Mouse (Mus musculus) cerebral cortex, adult 2 months (tissue): Measurements from ENCODE around the gene Nol4l.

Experiments
- WGBS: fragments of 180-500 bp; shearing (Covaris S2); methylation state at CpG from one replicate; pipeline ENCODE4 v1.1.7; 2018; 5-methylcytosine and 5-hydroxymethylcytosine counted together

Gene Nol4l

DNA sequence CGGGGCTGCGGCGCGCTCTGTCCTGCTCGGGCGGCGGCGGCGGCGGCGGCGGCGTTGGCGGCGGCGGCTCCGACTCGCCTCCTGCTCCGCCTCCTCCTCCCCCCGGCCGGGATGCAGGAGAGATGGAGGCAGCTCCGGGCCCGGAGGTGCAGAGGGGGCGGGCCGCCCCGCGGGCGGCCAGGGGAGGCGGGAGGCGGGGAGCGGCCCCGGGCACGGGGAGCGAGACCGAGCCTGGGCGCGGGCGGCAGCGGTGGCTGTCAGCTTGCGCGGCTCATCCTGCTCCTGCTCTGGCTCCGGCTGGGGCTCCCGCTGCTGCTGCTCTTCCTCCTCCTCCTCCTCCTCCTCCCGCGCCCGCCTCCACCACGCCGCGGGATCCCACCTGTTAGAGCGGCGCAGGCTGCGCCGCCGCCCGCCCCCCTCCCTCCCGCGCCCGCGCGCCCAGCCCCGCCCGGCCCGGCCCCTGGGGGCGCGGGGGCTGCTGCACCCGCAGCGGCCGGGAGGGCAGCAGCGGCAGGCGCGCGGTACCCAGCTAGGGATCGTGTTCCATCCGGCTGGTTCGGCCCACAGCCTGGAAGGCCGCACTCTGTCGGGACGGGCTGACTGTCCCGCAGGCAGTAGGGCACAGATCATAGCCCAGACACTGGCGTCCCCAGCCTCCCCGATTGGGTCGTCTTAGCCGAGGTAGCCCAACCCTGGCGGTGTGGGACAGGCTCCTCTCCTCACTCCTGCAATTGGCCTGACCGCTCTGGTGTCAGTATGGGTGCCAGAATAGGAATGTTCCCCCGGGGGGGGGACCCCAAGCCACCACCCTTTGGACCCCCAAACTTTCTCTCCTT lies at the start of gene Nol4l:
Gene Nol4l, minus strand, starts transcription at position 41 of the 836 bp plus-strand sequence.
- WGBS: 4% methylated on average over 32 of the region's 86 CpGs

GRCm38 (mm10) chr2:153577122-153577521 lies 47.4 kb upstream of the Nol4l start:
- 67% methylated on average over 4 of the region's 4 CpGs for WGBS

- 82% methylated on average over 3 of the region's 3 CpGs for WGBS
Measured at GRCm38 (mm10) chr2:153576150-153576549, 46.4 kb upstream of the Nol4l start.

GRCm38 (mm10) chr2:153575554-153575953 lies 45.8 kb upstream of the Nol4l start:
- WGBS: 81% methylated on average over 6 of the region's 6 CpGs

DNA sequence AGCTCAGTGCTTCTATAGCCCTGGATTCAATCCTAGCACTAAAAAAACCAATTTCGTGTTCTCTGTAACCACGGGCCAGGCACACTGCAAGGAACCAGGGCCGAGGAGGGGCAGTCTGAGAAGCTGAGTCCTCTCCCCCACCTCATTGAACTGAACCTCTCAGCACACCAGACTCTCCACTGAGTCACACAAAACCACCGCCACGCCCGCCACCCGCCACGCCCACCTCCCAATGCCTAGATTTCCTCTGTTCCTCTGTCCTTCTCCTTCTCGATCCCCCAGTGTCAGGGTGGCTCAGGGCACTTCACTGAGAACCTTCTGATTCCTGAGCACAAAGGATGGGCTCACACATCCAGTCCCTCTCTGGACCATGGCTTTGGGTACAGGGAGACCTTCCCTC lies 43.3 kb upstream of the Nol4l start:
- WGBS: 94% methylated on average over 9 of the region's 9 CpGs

- WGBS: 94% methylated on average over 6 of the region's 6 CpGs
Measured at GRCm38 (mm10) chr2:153568541-153568940, 38.8 kb upstream of the Nol4l start.

- 87% methylated on average over 4 of the region's 4 CpGs for WGBS
Measured at GRCm38 (mm10) chr2:153568013-153568412, 38.2 kb upstream of the Nol4l start.

DNA sequence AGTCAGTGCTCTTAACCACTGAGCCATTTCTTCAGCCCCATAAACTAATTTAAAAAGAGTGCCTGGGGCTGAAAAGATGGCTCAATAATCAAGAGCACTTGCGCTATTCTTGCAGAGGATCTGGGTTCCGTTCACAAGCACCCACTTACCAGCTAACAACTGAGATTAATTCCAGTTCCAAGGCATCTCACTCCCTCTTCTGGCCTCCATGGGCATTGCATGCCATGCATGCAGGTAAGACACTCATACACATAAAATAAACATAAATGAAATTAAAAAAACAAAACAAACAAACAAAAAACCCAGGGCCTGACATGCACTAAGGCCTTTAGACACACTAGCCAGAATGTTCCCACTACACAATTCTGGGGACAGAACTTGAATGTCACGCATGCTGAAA lies 34.6 kb upstream of the Nol4l start:
- WGBS: 85% methylated on average over 3 of the region's 3 CpGs

DNA sequence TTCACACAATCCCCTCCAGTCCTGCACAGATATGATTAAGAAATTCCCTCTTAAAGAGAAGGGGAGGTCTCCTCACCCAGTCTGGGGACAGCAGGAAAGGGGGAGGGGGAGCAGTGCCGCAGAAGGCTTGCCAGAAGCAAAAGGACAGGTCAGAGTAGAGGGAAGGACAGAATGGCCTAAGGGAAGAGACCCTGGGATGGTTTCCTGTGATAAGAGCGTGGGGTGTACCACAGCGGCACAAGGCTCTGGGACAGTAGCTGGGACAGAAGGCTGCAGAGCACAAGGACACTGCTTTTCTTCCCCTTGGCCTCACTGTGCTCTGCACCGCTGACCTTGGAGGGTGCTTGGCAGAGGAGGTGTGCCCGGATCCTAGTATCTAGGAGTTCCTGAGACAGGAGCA lies 31.8 kb upstream of the Nol4l start:
- WGBS: 62% methylated on average over 5 of the region's 5 CpGs

GRCm38 (mm10) chr2:153560664-153561541 lies 31.1 kb upstream of the Nol4l start:
- 10% methylated on average over 21 of the region's 21 CpGs for WGBS

GRCm38 (mm10) chr2:153559613-153560152 lies 29.9 kb upstream of the Nol4l start:
- 44% methylated on average over 8 of the region's 8 CpGs for WGBS

DNA sequence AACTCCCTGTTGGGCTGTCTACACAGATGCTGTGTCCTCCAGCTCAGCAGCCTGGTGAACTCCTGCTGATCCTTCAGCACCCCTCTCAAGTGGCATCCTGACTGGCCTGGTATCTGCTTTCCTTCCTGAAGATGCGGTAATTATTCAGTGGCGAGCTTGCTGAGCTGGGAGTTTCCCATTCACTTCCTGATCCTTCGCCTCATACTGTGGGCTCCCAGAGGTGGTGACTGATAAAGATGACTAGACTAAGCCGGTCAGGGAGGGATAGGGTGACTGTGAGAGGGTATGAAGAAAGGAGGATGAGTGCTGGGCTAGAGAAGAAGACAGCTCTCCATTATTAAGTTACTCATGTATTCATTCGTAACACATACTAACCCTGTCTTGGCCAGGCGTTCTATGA lies 28.7 kb upstream of the Nol4l start:
- 81% methylated on average over 6 of the region's 6 CpGs for whole genome bisulfite sequencing

- WGBS: 91% methylated on average over 4 of the region's 4 CpGs
Measured at GRCm38 (mm10) chr2:153557259-153557658, 27.5 kb upstream of the Nol4l start.

DNA sequence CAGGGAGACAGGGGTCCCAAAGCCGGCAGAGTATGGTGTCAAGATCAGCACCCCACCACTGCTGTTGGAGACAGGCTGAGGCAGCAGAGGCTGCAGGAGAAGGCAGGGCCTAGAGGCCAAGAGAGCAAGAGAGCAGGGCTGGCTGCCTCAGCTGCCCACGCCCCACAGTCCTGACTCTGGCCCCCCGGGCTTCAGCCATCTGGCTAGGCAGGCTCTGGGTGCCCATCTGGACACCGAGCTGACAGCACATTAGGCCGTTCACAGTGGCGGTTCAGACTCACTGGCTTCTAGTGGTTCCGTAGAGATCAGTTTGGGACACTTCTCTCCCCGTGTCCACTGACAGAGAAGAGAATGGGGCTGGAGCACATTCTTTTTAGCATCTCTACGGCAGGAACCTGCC lies 26.4 kb upstream of the Nol4l start:
- WGBS: 74% methylated on average over 9 of the region's 9 CpGs

DNA sequence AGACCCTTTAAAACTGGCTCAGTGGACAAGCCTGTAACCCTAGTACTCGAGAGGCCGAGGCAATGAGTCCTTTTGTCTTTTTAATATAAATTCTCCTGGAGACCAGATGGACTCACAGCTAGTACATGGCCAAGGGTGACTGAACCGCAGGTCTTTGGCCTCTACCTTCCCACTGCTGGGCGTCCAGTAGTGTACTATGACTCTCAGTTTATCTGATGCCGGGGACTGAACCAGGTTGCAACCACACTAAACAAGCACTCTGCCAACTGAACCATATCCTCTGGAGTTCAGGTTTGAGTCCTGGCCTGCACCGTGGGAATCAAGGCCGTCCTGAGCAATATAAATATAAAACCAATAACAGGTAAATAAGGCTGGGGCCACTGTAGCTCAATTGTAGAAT lies 24.8 kb upstream of the Nol4l start:
- WGBS: 96% methylated on average over 7 of the region's 7 CpGs

DNA sequence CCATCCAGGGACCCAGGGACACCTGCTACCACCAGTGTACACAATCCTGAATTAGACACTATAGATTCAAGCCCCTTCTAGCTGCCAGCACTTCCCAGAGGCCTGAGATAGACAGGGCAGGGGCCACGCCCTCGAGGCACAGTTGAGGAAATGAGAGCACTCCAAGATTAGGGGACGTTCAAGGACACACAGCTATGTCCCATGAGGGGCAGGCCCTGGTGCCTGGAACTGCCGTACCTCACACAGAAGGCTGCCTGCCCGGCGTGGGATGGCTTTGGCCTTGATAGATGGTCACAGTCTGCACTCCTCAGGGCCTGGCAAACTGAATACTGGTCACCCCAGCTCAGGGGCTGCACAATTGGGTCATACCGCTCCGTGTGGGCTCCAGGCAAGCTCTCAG lies 19.7 kb upstream of the Nol4l start:
- 84% methylated on average over 8 of the region's 8 CpGs for WGBS

DNA sequence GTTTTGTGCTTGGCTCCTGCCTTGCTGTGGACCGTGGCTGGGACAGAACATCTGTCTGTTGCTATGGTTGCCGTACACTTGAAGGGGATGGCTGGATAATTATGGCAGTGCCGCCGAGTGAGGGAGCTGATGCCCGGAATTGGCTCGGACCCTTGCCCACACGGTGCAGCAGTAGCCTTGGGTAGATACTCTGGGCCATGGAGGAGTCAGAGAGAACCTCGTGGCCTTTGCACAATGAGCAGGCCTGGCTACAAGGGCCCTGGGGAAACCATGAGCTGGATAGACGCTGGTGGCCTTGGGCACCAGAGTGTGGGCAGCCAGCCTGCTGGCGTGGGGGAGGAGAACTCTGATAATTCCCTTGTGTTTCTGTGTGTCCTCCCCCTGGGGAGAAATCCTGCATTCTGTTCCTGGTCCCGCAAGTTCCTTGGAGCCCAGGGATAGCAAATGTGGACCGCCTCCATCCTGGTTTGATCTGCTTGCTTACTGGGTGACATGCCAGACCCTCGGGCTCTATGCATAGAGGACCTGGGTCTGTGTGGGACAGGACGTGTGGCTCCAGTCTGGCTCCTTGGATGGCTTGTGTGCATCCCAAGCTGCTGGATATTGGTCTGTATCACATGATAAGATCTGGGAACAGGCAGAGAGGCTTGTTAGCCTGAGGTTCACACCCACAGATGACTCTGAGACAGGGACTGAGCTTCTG lies 18.6 kb upstream of the Nol4l start:
- 27% methylated on average over 14 of the region's 14 CpGs for WGBS

DNA sequence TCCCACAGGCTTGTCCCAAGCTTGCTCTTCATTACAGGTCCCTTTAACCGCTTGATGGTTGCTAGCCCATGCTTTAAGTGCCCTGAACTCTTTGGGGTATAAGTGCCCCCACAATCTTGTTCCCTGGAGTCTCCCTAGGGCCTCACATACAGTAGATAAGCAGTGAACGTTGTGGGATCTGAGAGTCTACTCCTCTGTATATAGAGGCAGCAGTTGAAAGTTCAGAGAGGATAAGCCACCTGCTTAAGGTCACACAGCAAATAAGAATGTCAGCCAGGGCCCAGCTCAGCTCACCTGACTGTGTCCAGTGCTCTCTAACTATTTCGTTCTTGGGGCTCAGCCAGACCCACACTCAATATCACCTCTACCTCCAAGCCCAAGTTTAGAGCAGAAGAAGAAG lies 17.9 kb upstream of the Nol4l start:
- 79% methylated on average over 3 of the region's 3 CpGs for WGBS

DNA sequence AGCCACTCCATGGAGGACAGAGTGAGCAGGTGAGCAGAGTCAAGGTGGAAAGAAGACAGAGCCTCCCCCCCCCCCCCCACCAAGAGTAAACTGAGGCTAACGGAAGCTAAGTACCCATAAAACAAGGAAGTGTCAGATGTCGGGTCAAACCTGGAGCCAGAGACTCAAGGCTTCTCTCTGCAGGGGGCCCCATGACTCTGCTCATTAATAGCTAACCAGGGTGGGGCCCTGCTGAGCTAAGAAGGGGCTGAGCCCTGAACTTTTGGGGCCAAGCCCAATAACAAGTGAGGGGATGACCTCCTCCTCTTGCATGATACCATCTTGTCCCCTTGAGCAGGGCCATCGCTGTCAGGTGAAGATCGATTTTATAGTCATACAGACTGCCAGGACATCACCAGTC lies 17.2 kb upstream of the Nol4l start:
- 84% methylated on average over 4 of the region's 4 CpGs for WGBS

GRCm38 (mm10) chr2:153546471-153546870 lies 16.7 kb upstream of the Nol4l start:
- WGBS: 68% methylated on average over 5 of the region's 5 CpGs

- 80% methylated on average over 4 of the region's 4 CpGs for WGBS
Measured at GRCm38 (mm10) chr2:153544771-153545170, 15.0 kb upstream of the Nol4l start.
